Mouse (Mus musculus) hindbrain, embryonic 16.5 days (tissue): Measurements from ENCODE around the gene Cks1brt. TPM values are rescaled to one million over a fixed set of nuclear protein-coding genes. Genes with fewer than 3 reads are reported as not detected.
A peak's percentile ranks its signal among the peaks of the same experiment; 100 is the strongest.
"Not testable (repeated sequence)": the region's sequence is repeated elsewhere in the genome, so short reads cannot be mapped to it uniquely, and the experiment has no call there.

ENCODE experiments used
- ATAC-seq: fragments of 200-750 bp; cut with Nextera tagmentation; 2 replicates; pipeline ENCODE4 v1.8.0; 2017; ENCODE audit warnings: moderate TSS enrichment, moderate library complexity
- H3K27ac ChIP-seq: fragments of 300-500 bp; sonication (generic); 2 replicates; pipeline ENCODE4 v1.5.1; 2014; ENCODE audit warnings: low read depth, mild to moderate bottlenecking, control low read depth, low read length, moderate library complexity
- H3K27me3 ChIP-seq: fragments of 300-500 bp; sonication (generic); replicated peaks from 2 replicates; pipeline ENCODE4 v1.6.1; 2014; ENCODE audit warnings: low read length; ENCODE audit not compliant: control insufficient read depth, insufficient read depth
- H3K36me3 ChIP-seq: fragments of 300-500 bp; sonication (generic); 2 replicates; pipeline ENCODE4 v1.6.1; 2014; ENCODE audit warnings: mild to moderate bottlenecking, low read length, moderate library complexity, mixed read lengths; ENCODE audit not compliant: control insufficient read depth, insufficient read depth
- H3K4me1 ChIP-seq: fragments of 300-500 bp; sonication (generic); 2 replicates; pipeline ENCODE4 v1.6.1; 2014; ENCODE audit warnings: low read depth, low read length; ENCODE audit not compliant: control insufficient read depth, insufficient read depth
- H3K4me2 ChIP-seq: fragments of 300-500 bp; sonication (generic); 2 replicates; pipeline ENCODE4 v1.6.1; 2014; ENCODE audit warnings: mild to moderate bottlenecking, low read length, control low read depth, moderate library complexity
- H3K4me3 ChIP-seq: fragments of 300-500 bp; sonication (generic); 2 replicates; pipeline ENCODE4 v1.5.1; 2014; ENCODE audit warnings: mild to moderate bottlenecking, low read length, control low read depth, moderate library complexity
- H3K9ac ChIP-seq: fragments of 300-500 bp; sonication (generic); 2 replicates; pipeline ENCODE4 v1.6.1; 2014; ENCODE audit warnings: low read depth, mild to moderate bottlenecking, control low read depth, low read length, moderate library complexity
- H3K9me3 ChIP-seq: fragments of 300-500 bp; sonication (generic); 2 replicates; pipeline ENCODE4 v1.6.1; 2014; ENCODE audit warnings: mild to moderate bottlenecking, low read length, moderate library complexity; ENCODE audit not compliant: control insufficient read depth
- WGBS: fragments of 180-500 bp; shearing (Covaris S2); extraction: QIAGEN DNeasy Blood & Tissue Kit; methylation state at CpG from one replicate; pipeline ENCODE4 v1.1.7; 2014; 5-methylcytosine and 5-hydroxymethylcytosine counted together
- polyA plus RNA-seq: library from polyadenylated mRNA; unstranded; fragments of >200 nt; fragmentation: Nextera tagmentation; extraction: Ambion mirVana; gene quantifications from 2 replicates; pipeline ENCODE4 v1.2.1, GENCODE M21; 2015

Cks1brt gene
- not detected in 2 replicates for polyA plus RNA-seq

- H3K27ac ChIP-seq = no peak within 1 kb of the TSS
- H3K4me1 ChIP-seq = no peaks in the 10 kb centered on the region
- H3K4me3 ChIP-seq = no peak within 1 kb of the TSS
- no peak within 1 kb of the TSS for H3K4me2 ChIP-seq
- no peaks in the 10 kb centered on the region for H3K36me3 ChIP-seq
- no peak within 1 kb of the TSS for H3K9ac ChIP-seq
- no peak for ATAC-seq
- 93% methylated on average over 3 of the region's 3 CpGs for WGBS
- no peaks in the 10 kb centered on the region for H3K27me3 ChIP-seq
- H3K9me3 ChIP-seq = peaks cover 14% of the 10 kb centered on the region
Observed at GRCm38 (mm10) chr8:85151624-85152023, at the start of gene Cks1brt. Gene Cks1brt (plus strand): TSS chr8:85151924.

- no peak overlapping the region for H3K27ac ChIP-seq
- H3K4me3 ChIP-seq = no peak overlapping the region
- H3K36me3 ChIP-seq = peaks cover 26% of the 10 kb centered on the region
- no peaks in the 10 kb centered on the region for H3K4me1 ChIP-seq
- no peaks in the 10 kb centered on the region for H3K27me3 ChIP-seq
- 96% methylated on average over 10 of the region's 10 CpGs for WGBS
- H3K9ac ChIP-seq = no peak overlapping the region
- H3K9me3 ChIP-seq = peaks cover 9% of the 10 kb centered on the region
- ATAC-seq = no peak
- no peak overlapping the region for H3K4me2 ChIP-seq
Observed at GRCm38 (mm10) chr8:85113241-85113640, 38.5 kb upstream of the Cks1brt start.

GRCm38 (mm10) chr8:85115501-85115900 lies 36.2 kb upstream of the Cks1brt start:
- no peak overlapping the region for H3K9ac ChIP-seq
- peaks cover 14% of the 10 kb centered on the region for H3K36me3 ChIP-seq
- H3K4me3 ChIP-seq = no peak overlapping the region
- H3K9me3 ChIP-seq = peaks cover 3% of the 10 kb centered on the region; the same call in 1 of the 2 replicates
- no peak overlapping the region for H3K27ac ChIP-seq
- H3K4me1 ChIP-seq = peaks cover 5% of the 10 kb centered on the region
- WGBS = 77% methylated on average over 4 of the region's 4 CpGs
- no peaks in the 10 kb centered on the region for H3K27me3 ChIP-seq
- no peak overlapping the region for H3K4me2 ChIP-seq
- ATAC-seq = no peak

DNA sequence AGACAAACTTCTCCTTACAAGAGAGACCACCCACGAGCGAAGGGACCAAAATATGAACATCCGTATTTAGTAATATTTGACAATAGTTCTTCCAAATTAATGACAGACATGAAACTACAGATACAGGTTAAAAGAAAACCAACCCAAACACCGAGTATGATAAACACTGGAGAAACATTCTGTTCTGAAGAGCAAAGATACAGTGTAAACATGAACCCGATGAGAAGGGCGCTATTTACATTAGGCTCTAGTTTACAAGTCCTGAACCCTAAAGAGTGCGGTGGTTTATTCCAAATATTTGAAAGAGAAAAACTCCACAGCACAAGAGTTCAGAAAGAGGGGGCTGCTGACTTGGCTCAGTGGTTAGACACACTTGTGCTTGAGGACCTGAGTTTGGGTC lies 34.7 kb upstream of the Cks1brt start:
- no peaks in the 10 kb centered on the region; the same call in 1 of the 2 replicates for H3K9me3 ChIP-seq
- ATAC-seq = no peak
- H3K4me1 ChIP-seq = peaks cover 5% of the 10 kb centered on the region
- 93% methylated on average over 7 of the region's 7 CpGs for WGBS
- no peak overlapping the region for H3K4me2 ChIP-seq
- H3K27me3 ChIP-seq = no peaks in the 10 kb centered on the region
- H3K27ac ChIP-seq = no peak overlapping the region
- H3K36me3 ChIP-seq = peaks cover under 1% of the 10 kb centered on the region
- no peak overlapping the region for H3K9ac ChIP-seq
- no peak overlapping the region for H3K4me3 ChIP-seq

- ATAC-seq = peak; percentile 94
- 7% methylated on average over 37 of the region's 37 CpGs for WGBS
- no peaks in the 10 kb centered on the region for H3K9me3 ChIP-seq
Observed at GRCm38 (mm10) chr8:85119052-85119981, 32.4 kb upstream of the Cks1brt start.

DNA sequence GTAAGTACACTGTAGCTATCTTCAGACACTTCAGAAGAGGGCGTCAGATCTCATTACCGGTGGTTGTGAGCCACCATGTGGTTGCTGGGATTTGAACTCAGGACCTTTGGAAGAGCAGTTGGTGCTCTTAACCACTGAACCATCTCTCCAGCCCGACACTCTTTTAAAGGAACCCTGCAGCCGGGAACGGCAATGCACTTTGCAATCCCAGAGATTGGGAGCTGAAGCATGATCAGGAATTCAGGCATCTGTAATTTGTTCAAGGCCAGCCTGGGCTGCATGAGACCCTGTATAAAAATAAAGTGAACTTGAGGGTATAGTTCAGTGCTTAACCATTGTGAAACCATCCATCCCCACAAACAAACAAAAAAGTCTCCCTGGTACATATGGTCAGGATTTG lies 31.5 kb upstream of the Cks1brt start:
- not testable (repeated sequence) for H3K36me3 ChIP-seq, H3K4me1 ChIP-seq, H3K9me3 ChIP-seq, H3K27me3 ChIP-seq, H3K27ac ChIP-seq, H3K4me3 ChIP-seq, H3K9ac ChIP-seq, H3K4me2 ChIP-seq
- WGBS = 79% methylated on average over 5 of the region's 5 CpGs
- ATAC-seq = 0 out of 2 replicates have a peak, but pooled peaks have one; percentile 19

More at GRCm38 (mm10) chr8:85119052-85119981, 32.4 kb upstream of the Cks1brt start:
- H3K4me2 ChIP-seq = peak overlapping the region; percentile 77
- peak overlapping the region; percentile 75 for H3K9ac ChIP-seq
- peak overlapping the region; percentile 63 for H3K27ac ChIP-seq
- peaks cover 5% of the 10 kb centered on the region for H3K4me1 ChIP-seq
- peak overlapping the region; percentile 60 for H3K4me3 ChIP-seq
- no peaks in the 10 kb centered on the region; the same call in 1 of the 2 replicates for H3K27me3 ChIP-seq
- H3K36me3 ChIP-seq = no peaks in the 10 kb centered on the region

DNA sequence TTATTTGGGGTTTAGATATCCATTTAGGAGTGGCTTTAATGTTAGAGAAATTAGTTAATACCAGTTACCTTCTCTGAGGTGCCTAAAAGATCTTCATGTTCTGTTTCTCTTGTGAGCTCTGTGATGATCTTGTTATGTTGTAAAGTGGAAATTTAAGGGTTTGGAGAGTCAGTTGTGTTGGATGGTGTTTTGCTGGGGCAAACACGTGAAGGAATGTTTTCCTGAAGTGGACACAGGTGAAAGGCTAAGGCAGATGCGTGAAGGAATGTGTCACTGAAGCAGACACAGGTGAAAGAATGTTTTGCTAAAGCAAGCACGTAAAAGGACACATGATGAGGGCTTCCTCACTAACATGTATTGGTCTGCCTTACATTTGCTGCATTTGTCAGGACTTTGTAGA lies 28.7 kb upstream of the Cks1brt start, which contains the start of gene Zfp791:
Gene Zfp791, minus strand, starts transcription at position 101 of the 400 bp plus-strand sequence.
- no peaks in the 10 kb centered on the region for H3K9me3 ChIP-seq
- no peaks in the 10 kb centered on the region for H3K36me3 ChIP-seq
- ATAC-seq = no peak
- peaks cover 5% of the 10 kb centered on the region for H3K4me1 ChIP-seq
- H3K27ac ChIP-seq = no peak within 1 kb of the TSS
- 76% methylated on average over 3 of the region's 3 CpGs for WGBS
- H3K9ac ChIP-seq = no peak within 1 kb of the TSS
- H3K27me3 ChIP-seq = no peaks in the 10 kb centered on the region; the same call in 1 of the 2 replicates
- no peak within 1 kb of the TSS for H3K4me2 ChIP-seq
- H3K4me3 ChIP-seq = no peak within 1 kb of the TSS

- Histone ChIP-seq H3K9me3 (no peaks in the 10 kb centered on the region), H3K9ac (no peak overlapping the region), H3K4me1 (peaks cover 4% of the 10 kb centered on the region), H3K27me3 (no peaks in the 10 kb centered on the region; the same call in 1 of the 2 replicates), H3K4me2 (no peak overlapping the region), H3K36me3 (no peaks in the 10 kb centered on the region), H3K4me3 (no peak overlapping the region), H3K27ac (no peak overlapping the region)
- no peak for ATAC-seq
- 90% methylated on average over 8 of the region's 8 CpGs for WGBS
Observed at GRCm38 (mm10) chr8:85123691-85124090, 28.0 kb upstream of the Cks1brt start.

GRCm38 (mm10) chr8:85132335-85132734 lies 19.4 kb upstream of the Cks1brt start:
- Histone ChIP-seq H3K27ac (no peak overlapping the region), H3K36me3 (no peaks in the 10 kb centered on the region), H3K4me2 (no peak overlapping the region), H3K4me1 (no peaks in the 10 kb centered on the region), H3K4me3 (no peak overlapping the region), H3K9ac (no peak overlapping the region), H3K9me3 (no peaks in the 10 kb centered on the region), H3K27me3 (no peaks in the 10 kb centered on the region)
- no peak for ATAC-seq
- 90% methylated on average over 1 of the region's 1 CpGs for WGBS
